Mouse (Mus musculus) heart, postnatal 0 days (tissue): ENCODE measurements around the gene Myb.

Source experiments
- CTCF ChIP-seq: IDR thresholded peaks from 2 replicates; pipeline ENCODE4 v1.5.1; 2016; ENCODE audit warnings: antibody characterized with exemption, control low read depth, low read depth
- EP300 ChIP-seq: IDR thresholded peaks from 2 replicates; pipeline ENCODE4 v1.6.1; 2016; ENCODE audit warnings: antibody characterized with exemption, low read depth

- TF ChIP-seq CTCF (no peak), EP300 (no peak)
Observed at GRCm38 (mm10) chr10:21090922-21091700, 69.7 kb downstream of the Myb start.
